Mouse (Mus musculus): ENCODE measurements around the gene Cnnm4.
A peak's percentile ranks its signal among the peaks of the same experiment; 100 is the strongest.

The Cnnm4 gene

GRCm38 (mm10) chr1:36541844-36542243, 70.4 kb downstream of the Cnnm4 start:
- DNase-seq (ENCODE audit: low read depth, low spot score): no peak

GRCm38 (mm10) chr1:36542925-36543324, 71.5 kb downstream of the Cnnm4 start:
- DNase-seq (ENCODE audit: low read depth, low spot score): no peak

- no peak for DNase-seq (ENCODE audit: low read depth, low spot score)
Measured at GRCm38 (mm10) chr1:36545382-36545781, 74.0 kb downstream of the Cnnm4 start.

GRCm38 (mm10) chr1:36545845-36546600, 74.6 kb downstream of the Cnnm4 start:
- DNase-seq (ENCODE audit: low read depth, low spot score): no peak

- peak; percentile 98 for DNase-seq (ENCODE audit: low read depth, low spot score)
Measured at GRCm38 (mm10) chr1:36546888-36547471, 75.6 kb downstream of the Cnnm4 start, which contains the start of gene Ankrd39. Ankrd39 (minus strand) TSS chr1:36547445.

- no peak for DNase-seq (ENCODE audit: low read depth, low spot score)
Measured at GRCm38 (mm10) chr1:36547981-36548598, 76.7 kb downstream of the Cnnm4 start.

- no peak for DNase-seq (ENCODE audit: low read depth, low spot score)
Measured at GRCm38 (mm10) chr1:36548771-36549170, 77.4 kb downstream of the Cnnm4 start.

GRCm38 (mm10) chr1:36549491-36549890, 78.1 kb downstream of the Cnnm4 start:
- DNase-seq (ENCODE audit: low read depth, low spot score): no peak

GRCm38 (mm10) chr1:36550075-36550863, 78.8 kb downstream of the Cnnm4 start:
- no peak for DNase-seq (ENCODE audit: low read depth, low spot score)

GRCm38 (mm10) chr1:36551904-36552303, 80.5 kb downstream of the Cnnm4 start:
- no peak for DNase-seq (ENCODE audit: low read depth, low spot score)

GRCm38 (mm10) chr1:36552506-36552905, 81.1 kb downstream of the Cnnm4 start:
- DNase-seq (ENCODE audit: low read depth, low spot score): no peak

- no peak for DNase-seq (ENCODE audit: low read depth, low spot score)
Measured at GRCm38 (mm10) chr1:36554633-36555399, 83.4 kb downstream of the Cnnm4 start.

- DNase-seq (ENCODE audit: low read depth, low spot score): no peak
Measured at GRCm38 (mm10) chr1:36555798-36556395, 84.5 kb downstream of the Cnnm4 start.

GRCm38 (mm10) chr1:36556553-36557456, 85.4 kb downstream of the Cnnm4 start:
- peak; percentile 66 for DNase-seq (ENCODE audit: low read depth, low spot score)

- no peak for DNase-seq (ENCODE audit: low read depth, low spot score)
Measured at GRCm38 (mm10) chr1:36557457-36558011, 86.1 kb downstream of the Cnnm4 start.
